Mouse (Mus musculus) megakaryocyte progenitor cell, adult 5-6 weeks (primary cell): ENCODE data around the gene 1700056E22Rik. TPM values are rescaled to one million over a fixed set of nuclear protein-coding genes. Genes with fewer than 3 reads are reported as not detected.
A peak's percentile ranks its signal among the peaks of the same experiment; 100 is the strongest.

Experiments used
- ATAC-seq: replicated peaks from 2 replicates; pipeline ENCODE4 v1.8.0; 2016; ENCODE audit warnings: mild to moderate bottlenecking, moderate TSS enrichment, inconsistent platforms; ENCODE audit not compliant: poor library complexity
- total RNA-seq, 2 experiments: library from RNA; stranded (forward) in 1 of 2; stranded (reverse) in 1 of 2; fragments of 157-497, 149-512 nt in 1 of 2; fragments of 200-1000 nt in 1 of 2; gene quantifications; 2 replicates each; pipeline versions ENCODE4 v1.2.3 to v1.2.4; 2015 to 2017

1700056E22Rik gene
- total RNA-seq, 2 experiments from 2014 or later, result 0.89 to 2.1 TPM

- no peak for ATAC-seq
Observed at GRCm38 (mm10) chr1:184024631-184025030, 9.5 kb downstream of the 1700056E22Rik start.

GRCm38 (mm10) chr1:184023971-184024370 lies 10.1 kb downstream of the 1700056E22Rik start:
- no peak for ATAC-seq

- ATAC-seq, result no peak
Observed at GRCm38 (mm10) chr1:184019722-184020107, 14.4 kb downstream of the 1700056E22Rik start.

- ATAC-seq, result no peak
Observed at GRCm38 (mm10) chr1:184019042-184019721, 14.9 kb downstream of the 1700056E22Rik start.

- no peak for ATAC-seq
Observed at GRCm38 (mm10) chr1:184017606-184018005, 16.5 kb downstream of the 1700056E22Rik start.

- peak; percentile 61 for ATAC-seq
Observed at GRCm38 (mm10) chr1:184015995-184016730, 17.9 kb downstream of the 1700056E22Rik start.

- peak; percentile 79 for ATAC-seq
Observed at GRCm38 (mm10) chr1:184014091-184014490, 20.0 kb downstream of the 1700056E22Rik start.

- peak; percentile 30 for ATAC-seq
Observed at GRCm38 (mm10) chr1:184013106-184013505, 21.0 kb downstream of the 1700056E22Rik start, which contains the start of gene Dusp10. Gene Dusp10 (plus strand): TSS chr1:184013302.

GRCm38 (mm10) chr1:184011311-184011710 lies 22.8 kb downstream of the 1700056E22Rik start:
- no peak for ATAC-seq

GRCm38 (mm10) chr1:184006086-184006485 lies 28.0 kb downstream of the 1700056E22Rik start:
- no peak for ATAC-seq

GRCm38 (mm10) chr1:184005315-184006058 lies 28.6 kb downstream of the 1700056E22Rik start:
- peak; percentile 69 for ATAC-seq

- ATAC-seq, result no peak
Observed at GRCm38 (mm10) chr1:184004311-184004710, 29.8 kb downstream of the 1700056E22Rik start.

GRCm38 (mm10) chr1:184002470-184002869 lies 31.6 kb downstream of the 1700056E22Rik start:
- ATAC-seq, result no peak

- ATAC-seq, result no peak
Observed at GRCm38 (mm10) chr1:183997207-183997606, 36.9 kb downstream of the 1700056E22Rik start.

GRCm38 (mm10) chr1:183991921-183992320 lies 42.2 kb downstream of the 1700056E22Rik start:
- ATAC-seq, result no peak

- ATAC-seq, result no peak
Observed at GRCm38 (mm10) chr1:183987711-183988245, 46.3 kb downstream of the 1700056E22Rik start.

Other genes starting within 250 kb of the 1700056E22Rik start
- gene Dusp10, start 21.0 kb downstream of the 1700056E22Rik start, total RNA-seq (2015), result 1.7 and 2.0 TPM in 2 replicates
- 0.74 and 1.9 TPM in 2 replicates for gene Dusp10, start 21.0 kb downstream of the 1700056E22Rik start, total RNA-seq (2017)